Mouse (Mus musculus): Measurements from ENCODE around the gene Scn4b.

Scn4b gene

GRCm38 (mm10) chr9:45125211-45125610 is 13.0 kb upstream of the Scn4b start:
- no peak for DNase-seq (ENCODE audit: low spot score in 2 of 2)

- no peak for DNase-seq (ENCODE audit: low spot score in 2 of 2)
Measured at GRCm38 (mm10) chr9:45126941-45127340, 11.3 kb upstream of the Scn4b start.

GRCm38 (mm10) chr9:45130119-45130518 is 8.1 kb upstream of the Scn4b start:
- no peak for DNase-seq (ENCODE audit: low spot score in 2 of 2)

- DNase-seq (ENCODE audit: low spot score in 2 of 2): no peak
Measured at GRCm38 (mm10) chr9:45133484-45134310, 4.5 kb upstream of the Scn4b start.

- DNase-seq (ENCODE audit: low spot score in 2 of 2): no peak
Measured at GRCm38 (mm10) chr9:45136442-45137169, 1.6 kb upstream of the Scn4b start.

DNA sequence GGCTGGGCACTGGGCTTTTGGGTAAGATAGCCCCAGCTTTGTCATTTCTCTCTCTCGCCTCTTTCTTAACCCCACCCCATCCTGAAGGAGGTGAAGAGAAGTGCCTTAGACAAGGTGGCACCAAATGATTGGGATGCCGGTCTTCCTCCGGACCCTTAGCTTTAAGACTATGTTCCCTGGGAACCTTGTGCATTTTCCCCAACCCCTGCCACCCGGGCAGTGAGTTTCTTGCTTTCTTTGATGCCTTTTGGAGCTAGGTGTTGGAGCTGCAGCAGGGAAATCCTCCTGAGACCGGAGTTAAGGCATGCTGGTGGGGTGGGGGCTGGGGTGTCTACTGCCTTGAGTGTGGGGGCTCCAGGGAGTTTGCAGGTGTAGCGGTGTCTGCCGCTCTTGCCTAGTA is 887 bp downstream of the Scn4b start:
- DNase-seq (ENCODE audit: low spot score in 2 of 2): no peak

- DNase-seq (ENCODE audit: low spot score in 2 of 2): no peak
Measured at GRCm38 (mm10) chr9:45140945-45141344, 2.8 kb downstream of the Scn4b start.

GRCm38 (mm10) chr9:45142686-45143085 is 4.5 kb downstream of the Scn4b start:
- no peak for DNase-seq (ENCODE audit: low spot score in 2 of 2)

DNA sequence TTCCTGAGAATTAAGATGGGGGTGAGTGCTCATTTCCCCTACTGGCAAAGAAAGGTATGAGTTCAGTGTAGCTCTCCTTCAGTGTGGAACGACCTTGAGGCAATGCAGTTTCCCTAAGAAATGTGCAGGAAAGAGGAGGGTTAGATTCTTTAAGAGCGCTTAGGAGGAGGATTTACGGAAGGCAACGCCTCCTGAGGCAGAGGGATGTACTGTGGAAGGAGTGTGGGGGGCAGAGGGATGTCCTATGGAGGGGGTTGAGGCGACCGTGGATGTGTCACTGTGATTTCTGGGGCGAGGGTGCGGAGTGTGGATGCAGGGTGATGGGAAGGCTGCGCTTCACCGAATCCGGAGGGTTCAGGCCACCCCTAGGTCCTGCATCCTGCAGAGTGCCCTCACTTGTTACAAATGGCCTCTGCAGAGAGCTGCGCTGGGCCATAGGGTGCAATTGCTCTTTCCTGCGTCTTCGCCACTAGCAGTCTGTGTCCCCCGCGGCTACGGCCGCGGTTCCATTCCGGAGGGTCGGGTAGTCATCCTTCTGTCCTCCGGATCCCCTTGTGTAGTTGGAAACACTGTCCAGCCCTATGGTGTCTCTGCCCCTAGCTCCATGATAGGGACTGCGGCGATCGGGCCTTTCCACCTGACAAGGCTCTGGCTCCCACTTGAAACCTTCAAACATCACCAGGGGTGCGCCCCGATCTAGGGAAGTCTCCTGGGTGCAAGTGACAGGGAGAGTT is 7.5 kb downstream of the Scn4b start:
- peak; percentile 44 to 48 for DNase-seq (ENCODE audit: low spot score in 2 of 2)

DNA sequence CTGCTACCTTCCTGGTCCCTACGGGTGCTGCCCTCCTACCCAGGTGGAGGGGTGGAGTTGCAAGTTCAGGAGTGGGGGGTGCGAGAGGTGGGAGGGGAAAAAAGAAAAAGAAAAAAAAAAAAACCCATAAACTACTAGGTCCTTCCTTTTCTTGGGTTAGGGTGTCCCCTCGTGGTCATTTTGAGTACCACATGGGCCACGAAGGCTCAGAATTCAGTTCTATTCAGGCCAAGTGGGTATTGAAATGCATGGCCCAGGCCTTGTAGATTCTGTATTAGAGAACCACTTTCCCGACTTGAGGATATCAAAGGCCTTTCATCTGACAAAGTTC is 8.0 kb downstream of the Scn4b start:
- DNase-seq (ENCODE audit: low spot score in 2 of 2): peak; percentile 84 to 85

DNA sequence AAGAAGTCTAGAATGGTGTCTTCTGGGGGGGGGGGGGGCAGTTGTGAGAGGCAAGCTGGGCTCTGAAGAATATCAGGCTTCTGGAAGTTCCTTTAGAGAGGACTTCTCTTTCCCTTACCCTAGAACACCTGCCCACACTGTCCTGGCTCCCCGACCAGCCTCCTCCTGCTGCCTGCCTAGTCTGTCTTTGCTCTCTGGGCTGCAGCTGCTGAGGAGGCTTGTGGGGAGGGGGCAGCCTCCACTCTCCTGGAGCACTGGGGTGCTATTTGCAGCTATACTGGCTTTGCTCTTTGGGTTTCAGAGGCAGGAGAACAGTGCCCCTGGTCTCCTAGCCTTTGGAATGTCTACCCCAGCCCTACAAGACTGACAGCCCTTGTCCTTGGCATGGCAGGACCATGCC is 12.7 kb downstream of the Scn4b start:
- DNase-seq (ENCODE audit: low spot score in 2 of 2): no peak

DNA sequence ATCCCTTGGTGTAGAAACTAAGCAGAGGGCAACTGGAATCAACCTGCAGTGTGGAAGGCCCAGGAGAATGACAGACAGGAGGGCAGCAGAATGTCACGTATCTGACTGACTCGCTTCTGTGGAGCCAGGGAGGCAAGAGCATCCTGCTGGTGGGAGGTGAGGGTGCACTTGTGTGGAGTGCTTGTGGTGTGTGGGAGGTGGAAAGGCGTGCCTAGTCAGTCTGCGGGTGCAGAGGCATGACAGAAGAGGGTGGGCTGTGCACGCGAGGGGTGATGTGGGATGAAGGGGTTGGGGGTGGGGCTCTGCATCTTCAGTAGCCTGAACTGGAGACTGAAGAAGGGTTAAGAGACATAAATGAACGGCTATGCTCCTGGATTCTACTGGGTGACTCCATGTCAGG is 15.2 kb downstream of the Scn4b start:
- DNase-seq (ENCODE audit: low spot score in 2 of 2): no peak

DNA sequence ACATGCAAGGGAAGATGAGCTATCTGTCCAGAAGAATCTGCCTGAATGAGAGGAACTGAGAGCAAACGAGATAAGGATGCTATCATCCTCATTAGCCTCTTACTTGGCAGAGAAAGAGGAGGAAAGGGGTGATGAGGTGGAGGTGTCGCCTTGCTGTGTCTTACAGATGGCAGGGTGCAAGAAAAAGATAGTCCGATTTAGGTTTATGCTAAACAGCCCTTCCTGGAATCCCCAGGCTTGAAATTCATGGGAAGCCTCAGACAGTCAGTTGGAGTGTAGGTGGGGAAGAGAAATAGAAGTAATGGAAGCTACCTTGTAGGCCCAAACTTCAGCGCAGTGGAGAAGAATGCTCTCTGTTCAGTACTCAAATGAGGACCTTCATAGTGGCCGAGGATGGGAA is 29.7 kb downstream of the Scn4b start:
- DNase-seq (ENCODE audit: low spot score in 2 of 2): peak in 1 of 2 experiments; percentile 63

GRCm38 (mm10) chr9:45170150-45170549 is 32.0 kb downstream of the Scn4b start:
- peak; percentile 58 to 88 for DNase-seq (ENCODE audit: low spot score in 2 of 2)

GRCm38 (mm10) chr9:45171073-45171610 is 32.9 kb downstream of the Scn4b start:
- DNase-seq (ENCODE audit: low spot score in 2 of 2): no peak

- DNase-seq (ENCODE audit: low spot score in 2 of 2): no peak
Measured at GRCm38 (mm10) chr9:45173475-45173874, 35.3 kb downstream of the Scn4b start.

- DNase-seq (ENCODE audit: low spot score in 2 of 2): no peak
Measured at GRCm38 (mm10) chr9:45179282-45179681, 41.1 kb downstream of the Scn4b start.

- DNase-seq (ENCODE audit: low spot score in 2 of 2): peak in 1 of 2 experiments; percentile 52
Measured at GRCm38 (mm10) chr9:45181770-45182169, 43.6 kb downstream of the Scn4b start, which contains the start of gene BC049352. BC049352 (plus strand) TSS chr9:45182007.

DNA sequence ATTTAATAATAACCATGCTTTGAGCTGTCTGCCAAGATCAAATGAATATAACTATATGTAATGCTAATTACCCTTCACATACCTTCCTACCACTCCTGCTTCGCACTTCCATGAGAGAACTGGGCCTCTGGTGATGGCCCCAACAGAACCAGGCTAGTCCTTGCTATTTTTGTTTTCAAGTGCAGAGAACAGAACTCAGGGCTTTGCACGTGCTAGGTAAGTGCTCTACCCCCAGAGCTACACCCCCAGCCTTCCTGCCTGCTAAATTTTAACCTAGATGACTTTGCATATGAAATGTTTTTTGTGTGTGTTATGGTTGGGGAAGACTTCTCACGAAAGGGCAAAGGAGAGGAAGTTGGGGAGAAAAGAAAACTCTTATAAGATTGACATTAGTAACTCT is 44.3 kb downstream of the Scn4b start:
- peak in 1 of 2 experiments; percentile 28 for DNase-seq (ENCODE audit: low spot score in 2 of 2)

DNA sequence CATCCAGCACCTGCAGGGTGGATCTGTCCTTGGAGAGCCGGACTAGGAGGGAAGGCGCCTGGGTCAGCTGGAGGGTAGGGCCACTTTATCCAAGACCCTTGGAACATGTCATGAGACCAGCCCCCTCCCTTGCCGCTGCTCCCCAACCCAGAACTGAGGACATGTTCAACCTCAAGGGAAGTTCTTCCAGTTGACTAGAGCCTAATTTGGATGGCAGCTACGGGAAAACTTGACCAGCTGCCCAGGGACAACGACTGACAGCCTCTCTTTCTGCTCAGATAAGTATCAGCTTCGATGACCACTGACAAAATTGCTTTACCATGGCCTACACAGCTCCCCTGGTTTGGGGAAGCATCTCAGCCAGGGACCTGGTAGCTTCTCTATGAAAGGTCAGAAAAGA is 45.1 kb downstream of the Scn4b start:
- no peak for DNase-seq (ENCODE audit: low spot score in 2 of 2)

DNA sequence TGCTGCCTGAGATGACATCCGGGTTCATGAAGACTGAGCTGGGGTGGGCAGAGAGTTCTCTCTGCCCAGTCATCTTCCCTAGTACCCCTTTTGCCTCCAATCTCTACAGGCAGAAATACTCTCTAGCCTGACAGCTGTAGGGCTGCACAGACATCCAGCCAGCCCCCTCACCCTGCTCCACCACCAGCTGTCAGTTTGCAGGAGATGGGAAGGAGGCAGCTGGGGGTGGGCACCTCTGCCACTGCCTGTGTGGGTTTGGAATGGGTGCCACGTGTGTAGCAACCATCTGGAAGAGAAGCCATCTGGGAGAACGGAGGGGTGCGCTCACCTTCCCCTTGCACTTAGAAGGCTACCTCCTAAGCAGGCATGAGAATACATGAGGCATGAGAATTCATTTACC is 47.1 kb downstream of the Scn4b start:
- DNase-seq (ENCODE audit: low spot score in 2 of 2): peak; percentile 70 to 86

Measured in frontal cortex, postnatal 36 days (tissue).